Mouse (Mus musculus) bone marrow macrophage, adult 2 months (primary cell): ENCODE data around the gene Tcea3.

Source experiments
- CTCF ChIP-seq: IDR thresholded peaks from 2 replicates; pipeline ENCODE4 v1.5.1; 2012; ENCODE audit warnings: low read depth, mild to moderate bottlenecking, low read length, moderate library complexity
- POLR2A ChIP-seq: IDR thresholded peaks from 2 replicates; pipeline ENCODE4 v1.6.1; 2012; ENCODE audit warnings: mild to moderate bottlenecking, low read depth, low read length, borderline replicate concordance

DNA sequence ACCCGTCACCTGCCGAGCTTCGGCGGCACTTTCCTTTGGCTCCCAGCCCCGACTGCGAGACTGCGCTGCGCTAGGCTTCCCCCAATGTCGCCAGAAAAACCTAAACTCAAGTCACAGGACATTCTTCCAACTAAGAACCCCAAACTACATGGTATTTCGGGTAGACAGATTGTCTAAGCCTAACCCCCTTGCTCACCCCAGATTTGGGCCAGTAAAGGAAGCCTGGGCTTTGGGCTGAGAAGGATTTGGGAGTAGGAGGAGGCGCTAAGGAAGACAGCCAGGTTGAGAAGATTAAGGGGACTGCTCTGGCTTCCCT is 1.8 kb downstream of the Tcea3 start:
- no peak for TF ChIP-seq CTCF
- no peak for TF ChIP-seq POLR2A
